Mouse (Mus musculus): ENCODE measurements around the gene Lce3e. TPM values are rescaled to one million over a fixed set of nuclear protein-coding genes. Genes with fewer than 3 reads are reported as not detected.

Lce3e gene
- total RNA-seq (2012; rRNA removed) (not detected in 2 replicates), total RNA-seq (2014; rRNA removed) (not detected in 2 replicates), polyA plus RNA-seq (2012; ENCODE audit: insufficient read length, low read depth) (not detected in 2 replicates)

GRCm38 (mm10) chr3:92966761-92967160 is at the start of gene Lce3e:
TSS of gene Lce3e (plus strand) at chr3:92967061.
- dilution Hi-C loops (cut with MboI; ENCODE audit: extremely low pct_ligation_motif_present, extremely low pct_unique_long_range_greater_than_20kb, low sequenced_read_pairs) = no loop called here
- in situ Hi-C loops (cut with MboI; ENCODE audit: low pct_ligation_motif_present, low pct_unique_long_range_greater_than_20kb, low sequenced_read_pairs) = no loop called here
- DNase-seq (ENCODE audit: extremely low read depth) = no peak

GRCm38 (mm10) chr3:92920364-92920763 is 46.5 kb upstream of the Lce3e start:
- TF ChIP-seq RAD21 (IDR thresholded peaks at IDR 0.05; ENCODE audit: low read depth, low read length) (peak; percentile 40), CTCF (conservative IDR thresholded peaks at IDR 0.05 in 1 of 2, IDR thresholded peaks at IDR 0.05 in 1 of 2; ENCODE audit: low read depth in 2 of 2, low read length in 2 of 2) (peak; percentile 47 to 61), USF1 (IDR thresholded peaks at IDR 0.05; ENCODE audit: low read depth, low read length) (no peak), MAX (IDR thresholded peaks at IDR 0.05; ENCODE audit: low read length) (no peak), CHD1 (IDR thresholded peaks at IDR 0.05; ENCODE audit: low read depth, low read length) (no peak), KAT2A (IDR thresholded peaks at IDR 0.05; ENCODE audit: insufficient replicate concordance, low read length) (no peak), GABPA (IDR thresholded peaks at IDR 0.05; ENCODE audit: insufficient replicate concordance, low read depth, low read length) (no peak), SMC3 (IDR thresholded peaks at IDR 0.05; ENCODE audit: low read depth, low read length) (peak; percentile 24; the same call in 1 of the 2 replicates), MAZ (IDR thresholded peaks at IDR 0.05; ENCODE audit: low read depth, low read length) (no peak)
- peak; percentile 59 for DNase-seq (ENCODE audit: extremely low read depth)
- H3K9me3 ChIP-seq (replicated peaks; ENCODE audit: low read length) = no peaks in the 10 kb centered on the region
- no peak overlapping the region for H3K9ac ChIP-seq (ENCODE audit: insufficient read depth, low read depth)
- H3K4me2 ChIP-seq (ENCODE audit: insufficient read depth, low read depth, poor library complexity, severe bottlenecking) = no peak overlapping the region
- H3K79me2 ChIP-seq (replicated peaks; ENCODE audit: control insufficient read depth, extremely low read depth, insufficient read depth, poor library complexity, severe bottlenecking) = no peaks in the 10 kb centered on the region
- no peak overlapping the region for H3K4me3 ChIP-seq (replicated peaks in 1 of 3; ENCODE audit: low read depth in 2 of 3, low read length in 2 of 3, poor library complexity in 1 of 3)
- no peaks in the 10 kb centered on the region for H3K36me3 ChIP-seq (replicated peaks in 1 of 2; ENCODE audit: control insufficient read depth in 1 of 2, insufficient read depth in 1 of 2, low read length in 1 of 2)
- dilution Hi-C loops (cut with MboI; ENCODE audit: extremely low pct_ligation_motif_present, extremely low pct_unique_long_range_greater_than_20kb, low sequenced_read_pairs) (no loop called here), in situ Hi-C loops (cut with MboI; ENCODE audit: low pct_ligation_motif_present, low pct_unique_long_range_greater_than_20kb, low sequenced_read_pairs) (no loop called here)
- H3K27ac ChIP-seq (ENCODE audit: insufficient read depth, low read depth) = no peak overlapping the region
- H3K27me3 ChIP-seq (replicated peaks) = no peaks in the 10 kb centered on the region
- H3K4me1 ChIP-seq (ENCODE audit: control insufficient read depth in 1 of 2, insufficient read depth in 2 of 2) = no peaks in the 10 kb centered on the region

More at GRCm38 (mm10) chr3:92966761-92967160, at the start of gene Lce3e:
- Histone ChIP-seq H3K79me2 (replicated peaks; ENCODE audit: control insufficient read depth, extremely low read depth, insufficient read depth, poor library complexity, severe bottlenecking) (no peaks in the 10 kb centered on the region), H3K27ac (ENCODE audit: insufficient read depth, low read depth) (no peak within 1 kb of the TSS), H3K9me3 (replicated peaks; ENCODE audit: low read length) (no peaks in the 10 kb centered on the region), H3K36me3 (replicated peaks in 1 of 2; ENCODE audit: control insufficient read depth in 1 of 2, insufficient read depth in 1 of 2, low read length in 1 of 2) (no peaks in the 10 kb centered on the region), H3K27me3 (replicated peaks) (no peaks in the 10 kb centered on the region), H3K4me3 (replicated peaks in 1 of 3; ENCODE audit: low read depth in 2 of 3, low read length in 2 of 3, poor library complexity in 1 of 3) (no peak within 1 kb of the TSS), H3K4me2 (ENCODE audit: insufficient read depth, low read depth, poor library complexity, severe bottlenecking) (no peak within 1 kb of the TSS), H3K4me1 (ENCODE audit: control insufficient read depth in 1 of 2, insufficient read depth in 2 of 2) (no peaks in the 10 kb centered on the region), H3K9ac (ENCODE audit: insufficient read depth, low read depth) (no peak within 1 kb of the TSS)
- TF ChIP-seq MYC (IDR thresholded peaks at IDR 0.05; ENCODE audit: low read depth, low read length) (no peak), MAX (IDR thresholded peaks at IDR 0.05; ENCODE audit: low read length) (no peak), RAD21 (IDR thresholded peaks at IDR 0.05; ENCODE audit: low read depth, low read length) (no peak), CTCF (conservative IDR thresholded peaks at IDR 0.05 in 1 of 2, IDR thresholded peaks at IDR 0.05 in 1 of 2; ENCODE audit: low read depth in 2 of 2, low read length in 2 of 2) (no peak), CHD1 (IDR thresholded peaks at IDR 0.05; ENCODE audit: low read depth, low read length) (no peak), POLR2AphosphoS2 (IDR thresholded peaks at IDR 0.05; ENCODE audit: low read depth, low read length) (no peak), HCFC1 (IDR thresholded peaks at IDR 0.05; ENCODE audit: low read depth, low read length) (no peak), KAT2A (IDR thresholded peaks at IDR 0.05; ENCODE audit: insufficient replicate concordance, low read length) (no peak), ZKSCAN1 (IDR thresholded peaks at IDR 0.05; ENCODE audit: borderline replicate concordance, low read depth, low read length) (no peak), MXI1 (IDR thresholded peaks at IDR 0.05; ENCODE audit: low read depth, low read length) (no peak), UBTF (IDR thresholded peaks at IDR 0.05; ENCODE audit: low read depth, low read length) (no peak), CHD2 (IDR thresholded peaks at IDR 0.05; ENCODE audit: low read length) (no peak), PAX5 (IDR thresholded peaks at IDR 0.05; ENCODE audit: low read length) (no peak)
